Mouse (Mus musculus): Measurements from ENCODE around the gene Glra4.
A peak's percentile ranks its signal among the peaks of the same experiment; 100 is the strongest.

Glra4 gene

GRCm38 (mm10) chrX:136780041-136780440 is at the start of gene Glra4:
Gene Glra4, minus strand, starts transcription at chrX:136780141.
- DNase-seq, result no peak

DNA sequence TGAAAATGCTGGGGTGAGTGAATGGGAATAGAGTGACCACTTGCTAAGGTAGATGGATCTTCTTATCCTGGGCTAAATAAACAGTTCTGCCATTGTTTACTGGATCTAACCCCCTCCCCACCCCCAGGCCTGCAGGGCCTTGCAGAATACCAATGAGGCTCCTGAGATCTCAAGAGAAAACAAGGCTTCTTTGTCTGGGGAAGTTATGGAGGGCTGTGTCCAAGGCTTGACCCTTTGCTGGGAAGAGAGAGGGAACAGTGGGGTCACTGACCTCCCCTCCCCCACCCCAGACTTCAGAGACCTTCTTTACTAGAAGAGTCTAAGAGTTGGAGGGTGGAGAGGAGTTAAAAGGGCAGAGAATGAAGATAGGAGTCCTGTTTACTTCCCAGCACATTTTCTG is 48.7 kb upstream of the Glra4 start:
- DNase-seq, result no peak

DNA sequence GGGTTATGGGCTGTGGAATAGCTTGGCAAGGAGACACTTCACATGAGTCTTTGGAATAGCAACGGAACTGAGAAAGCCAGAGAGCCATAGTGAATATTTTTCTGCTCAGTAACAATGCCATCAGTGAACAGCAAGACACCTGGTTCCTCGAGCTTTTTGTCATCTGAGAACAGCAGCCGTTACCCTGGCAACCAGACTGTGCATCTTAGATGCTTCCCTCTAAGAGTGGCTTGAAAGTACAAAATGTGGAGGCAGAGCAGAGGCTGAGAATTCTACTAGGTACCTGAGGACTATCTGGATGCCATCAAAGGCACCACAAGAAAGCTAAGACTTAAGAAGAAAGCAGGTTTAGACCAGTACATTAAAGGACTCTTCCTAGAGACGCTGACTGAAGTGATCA is 45.1 kb upstream of the Glra4 start:
- no peak for DNase-seq

DNA sequence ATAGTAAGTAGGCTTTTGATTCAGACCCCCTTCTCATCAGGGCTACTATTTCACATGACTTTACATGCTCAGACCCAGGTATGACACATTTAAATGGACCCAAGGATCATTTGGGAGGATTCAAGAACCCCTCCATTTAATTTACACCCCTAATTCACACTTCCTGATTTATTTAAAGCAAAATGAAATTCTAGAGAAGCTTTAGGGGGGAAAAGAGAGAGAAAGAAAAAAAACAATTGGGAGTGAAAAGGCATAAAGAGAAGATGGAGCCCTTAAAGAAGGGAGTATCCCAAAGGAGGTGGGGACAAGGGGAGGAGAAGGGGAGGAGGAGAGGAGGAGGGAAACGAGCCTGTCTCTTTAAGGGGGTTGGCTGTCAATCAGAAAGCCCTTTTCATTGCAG is 42.4 kb upstream of the Glra4 start, which contains the start of gene Plp1:
Gene Plp1 (plus strand): TSS at position 301 of the 400 bp plus-strand sequence.
- DNase-seq, result no peak

GRCm38 (mm10) chrX:136820250-136820649 is 40.3 kb upstream of the Glra4 start:
- peak; percentile 71 for DNase-seq

DNA sequence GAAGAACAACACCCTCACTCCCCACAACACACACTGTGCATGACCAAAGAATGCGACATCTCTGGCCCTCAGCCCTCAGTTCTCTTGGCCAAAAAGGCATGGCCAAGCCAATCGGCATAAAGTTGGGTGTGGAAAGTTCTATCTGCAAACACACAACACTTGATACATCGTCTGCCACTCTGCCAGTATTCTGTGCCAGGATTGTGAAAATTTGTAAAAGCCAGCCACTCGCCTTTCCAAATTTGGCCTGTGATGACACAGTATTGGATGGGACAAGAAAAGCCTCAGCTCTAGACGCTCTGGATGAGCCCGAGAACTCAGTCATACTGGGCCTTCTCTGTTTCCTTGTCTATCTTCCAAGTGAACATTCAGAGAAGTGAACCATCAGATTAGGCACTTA is 39.8 kb upstream of the Glra4 start:
- no peak for DNase-seq

- DNase-seq, result no peak
These were observed 17.3 kb upstream of the Glra4 start for GRCm38 (mm10) chrX:136797223-136797622.

DNA sequence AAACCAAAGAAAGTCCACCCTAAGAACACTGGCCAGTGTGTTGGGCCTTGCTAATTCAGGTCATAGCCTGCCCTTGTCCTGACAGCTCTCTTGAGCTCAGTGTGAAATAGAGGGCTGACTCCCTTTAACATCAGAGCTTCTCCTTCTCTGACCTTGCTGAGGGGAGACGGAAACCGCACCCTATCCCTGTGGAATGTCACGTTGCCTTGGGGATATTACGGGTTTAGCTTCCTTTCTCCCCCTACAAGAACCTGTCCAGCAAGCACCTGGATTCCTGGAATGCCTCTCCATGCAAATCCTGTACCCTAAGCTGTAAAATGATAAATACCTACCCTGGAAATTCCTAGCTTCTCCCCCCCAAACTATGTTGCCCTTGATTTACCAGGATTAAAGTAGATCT is 9.5 kb upstream of the Glra4 start:
- DNase-seq, result no peak

DNA sequence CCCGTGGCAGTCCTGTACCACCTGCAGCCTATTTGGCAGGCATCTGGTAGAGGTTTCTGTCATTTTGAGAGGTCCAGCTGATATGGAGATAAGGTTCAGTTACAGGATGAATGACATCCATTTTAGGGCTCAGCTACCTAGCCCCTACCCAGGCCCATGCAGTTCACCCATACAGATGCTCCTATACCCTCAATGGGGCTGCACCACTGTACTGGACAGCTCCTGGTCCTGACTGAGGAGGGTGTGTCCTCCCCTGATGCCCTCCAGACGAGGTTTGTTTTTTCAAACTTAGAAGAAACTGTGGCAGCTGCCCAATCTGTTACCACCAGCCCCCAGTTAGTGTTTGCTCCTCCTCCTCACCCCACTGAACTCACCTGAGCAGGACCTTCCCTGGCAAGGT is 679 bp downstream of the Glra4 start:
- DNase-seq, result no peak

DNA sequence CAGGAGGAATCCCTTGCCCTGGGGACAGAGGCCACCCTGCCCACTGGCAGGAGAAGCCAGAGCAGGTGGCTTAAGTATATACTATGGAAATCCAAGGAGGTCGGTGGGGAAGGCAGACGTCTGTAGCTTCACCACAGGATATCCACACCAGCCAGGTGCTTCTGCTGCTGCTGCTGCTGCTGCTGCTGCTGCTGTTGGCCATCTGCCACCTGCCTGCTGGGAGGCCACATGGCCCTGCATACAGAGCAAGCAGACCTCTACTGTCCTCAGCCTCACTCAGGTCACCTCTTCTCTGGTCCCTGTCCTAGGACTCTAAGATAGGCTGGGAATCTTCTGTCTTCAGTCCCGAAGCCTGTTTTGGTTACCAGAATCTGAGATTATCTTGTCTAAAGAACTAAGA is 1.9 kb downstream of the Glra4 start:
- DNase-seq, result no peak

- DNase-seq, result no peak
These were observed 6.9 kb downstream of the Glra4 start for GRCm38 (mm10) chrX:136773035-136773434.

GRCm38 (mm10) chrX:136761103-136762074 is 18.6 kb downstream of the Glra4 start:
- DNase-seq, result peak; percentile 1

DNA sequence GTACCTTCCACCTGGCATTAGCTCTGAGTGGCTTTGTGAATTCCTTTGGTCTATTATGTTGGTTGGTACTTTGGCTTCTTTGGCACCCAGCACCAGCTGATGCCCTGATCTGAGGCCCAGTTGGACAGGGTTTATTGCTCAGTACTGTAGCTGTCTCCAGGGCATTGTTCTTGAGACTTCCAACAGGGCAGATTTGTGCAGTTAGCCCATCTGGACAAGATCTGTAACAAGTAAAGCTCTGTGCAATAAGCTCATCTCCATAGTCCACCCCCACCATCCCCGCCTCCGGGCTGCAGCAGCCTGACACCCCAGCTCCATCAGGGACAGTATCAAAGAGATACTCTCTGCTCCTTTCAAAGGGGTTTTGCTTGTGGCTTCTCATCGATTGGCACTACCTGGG is 24.5 kb downstream of the Glra4 start:
- no peak for DNase-seq

- no peak for DNase-seq
These were observed 30.6 kb downstream of the Glra4 start for GRCm38 (mm10) chrX:136749329-136749728.

DNA sequence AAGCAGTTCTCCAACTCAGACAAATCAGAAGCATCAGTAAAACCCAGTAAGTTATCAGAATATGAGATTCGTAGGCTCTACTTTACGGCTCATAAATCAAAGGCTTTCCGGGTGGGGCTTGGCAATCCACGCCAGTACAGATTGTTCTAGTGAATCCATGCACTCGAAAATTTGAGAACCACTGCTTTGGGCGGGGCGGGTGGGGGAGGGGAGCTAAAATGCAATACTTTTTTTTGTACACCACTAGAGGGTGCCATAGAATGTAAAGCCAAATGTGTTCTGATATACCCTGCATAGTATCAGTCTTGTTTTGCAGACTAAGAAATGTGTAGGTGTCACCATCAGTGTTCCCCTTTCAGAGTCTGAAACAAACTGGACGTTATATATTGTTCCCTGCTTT is 35.3 kb downstream of the Glra4 start:
- DNase-seq, result no peak

DNA sequence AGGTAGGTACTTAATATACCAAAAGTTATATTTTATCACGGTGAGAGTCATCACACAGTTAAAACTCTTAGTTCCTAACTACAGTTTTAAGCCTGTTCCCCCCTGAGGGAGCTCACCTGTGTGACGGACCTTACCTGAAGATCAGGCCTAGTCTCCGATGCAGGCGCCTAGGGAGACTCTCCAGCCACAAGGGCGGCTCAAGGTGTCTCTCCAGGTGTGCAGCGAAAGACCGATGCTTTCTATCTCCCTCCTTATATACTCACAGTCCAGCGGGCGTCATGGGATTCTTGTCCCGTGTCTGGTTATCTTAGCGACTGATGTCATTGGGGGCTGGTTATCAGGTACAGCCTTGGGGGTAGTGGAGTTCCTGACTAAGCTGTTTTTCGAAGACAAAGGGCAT is 36.5 kb downstream of the Glra4 start, which contains the start of gene Morf4l2:
Gene Morf4l2 (minus strand): TSS at position 232 of the 400 bp plus-strand sequence.
- DNase-seq, result no peak

DNA sequence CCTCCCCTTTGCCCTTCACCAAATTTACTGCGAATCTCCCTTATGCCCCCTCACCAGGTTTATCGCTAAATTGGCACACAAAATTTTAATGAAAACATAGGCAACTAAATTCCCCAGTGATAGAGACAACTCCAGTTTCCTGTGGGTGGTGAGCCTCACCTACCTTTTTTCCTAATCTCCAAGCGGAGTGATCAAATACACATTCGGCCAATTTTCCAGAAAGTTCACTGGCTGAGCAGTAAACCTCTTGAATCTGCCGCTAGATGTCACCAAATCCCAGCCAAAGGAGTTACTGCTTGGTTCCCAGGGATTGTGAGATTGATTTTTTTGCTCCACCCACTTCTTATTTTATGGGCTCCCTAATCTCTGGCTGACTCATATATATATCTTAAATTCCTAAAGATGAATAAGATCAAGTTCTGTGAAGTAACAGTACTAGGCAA is 37.3 kb downstream of the Glra4 start:
- peak; percentile 58 for DNase-seq

GRCm38 (mm10) chrX:136742241-136742640 is 37.7 kb downstream of the Glra4 start:
- no peak for DNase-seq

DNA sequence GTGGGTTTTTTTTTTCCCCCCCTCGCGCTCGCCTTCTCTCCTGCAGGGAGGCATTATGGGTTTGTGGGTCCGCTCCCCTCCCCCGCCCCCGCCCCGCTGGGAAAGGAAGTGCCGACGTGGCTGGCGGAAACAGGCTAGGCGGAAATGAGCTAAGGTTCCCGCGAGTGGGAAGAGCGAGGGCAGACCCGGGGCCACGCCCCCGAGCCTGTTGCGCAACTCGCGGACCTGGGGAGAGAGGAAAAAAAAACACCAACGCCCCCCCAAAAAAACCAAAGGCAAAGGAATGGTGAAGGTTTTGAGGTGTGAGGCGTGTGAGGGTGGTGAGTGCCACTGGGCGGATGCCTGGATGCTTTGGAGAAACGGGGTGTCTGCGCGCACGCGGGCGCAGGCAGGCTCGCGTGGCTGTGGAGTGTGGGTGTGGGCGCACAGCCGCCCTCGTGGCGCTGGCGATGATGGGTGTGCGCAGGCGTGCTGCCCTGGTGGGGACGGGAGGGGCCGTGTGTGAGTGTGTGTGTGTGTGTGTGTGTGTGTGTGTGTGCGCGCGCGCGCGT is 38.2 kb downstream of the Glra4 start:
- DNase-seq, result peak; percentile 82

DNA sequence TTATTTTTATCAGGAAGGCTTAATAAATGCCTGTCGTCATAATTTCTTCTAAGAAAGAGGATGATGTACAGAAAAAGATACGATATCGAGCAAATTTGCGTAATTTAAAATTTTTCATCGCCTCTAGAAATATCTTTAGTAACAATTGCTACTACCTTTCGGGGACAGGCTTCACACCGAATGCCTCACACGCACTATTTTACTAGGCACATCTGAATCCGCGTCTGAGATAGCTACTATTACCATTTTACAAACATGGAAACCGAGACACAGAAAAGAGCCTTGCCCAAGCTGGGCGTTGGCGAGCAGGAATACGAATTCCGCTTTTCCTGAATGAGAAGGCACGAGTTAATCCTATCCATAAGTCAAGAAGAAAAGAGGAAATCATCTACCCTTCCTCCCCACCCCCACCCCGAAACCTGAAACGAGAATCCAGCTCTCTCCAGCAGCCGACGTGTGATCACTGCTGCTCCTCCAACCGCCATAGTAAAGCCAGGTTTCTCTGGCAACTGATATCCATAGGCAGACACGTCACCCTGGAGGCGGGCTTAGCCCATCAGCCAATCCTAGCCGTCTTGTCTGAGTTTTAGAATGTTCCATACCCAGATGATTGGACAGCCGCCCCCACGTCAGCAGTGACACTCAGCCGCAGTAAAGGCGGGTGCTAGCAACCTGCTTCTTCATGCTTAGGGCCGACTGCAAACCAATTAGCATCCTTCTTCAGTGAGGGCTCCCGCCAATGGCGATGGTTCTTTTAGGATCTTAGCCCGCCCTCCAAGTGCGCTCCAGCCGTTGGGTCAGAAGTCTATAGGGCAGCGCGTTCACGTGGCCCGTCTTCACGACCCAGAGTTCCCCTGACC is 38.9 kb downstream of the Glra4 start:
- peak; percentile 88 for DNase-seq

DNA sequence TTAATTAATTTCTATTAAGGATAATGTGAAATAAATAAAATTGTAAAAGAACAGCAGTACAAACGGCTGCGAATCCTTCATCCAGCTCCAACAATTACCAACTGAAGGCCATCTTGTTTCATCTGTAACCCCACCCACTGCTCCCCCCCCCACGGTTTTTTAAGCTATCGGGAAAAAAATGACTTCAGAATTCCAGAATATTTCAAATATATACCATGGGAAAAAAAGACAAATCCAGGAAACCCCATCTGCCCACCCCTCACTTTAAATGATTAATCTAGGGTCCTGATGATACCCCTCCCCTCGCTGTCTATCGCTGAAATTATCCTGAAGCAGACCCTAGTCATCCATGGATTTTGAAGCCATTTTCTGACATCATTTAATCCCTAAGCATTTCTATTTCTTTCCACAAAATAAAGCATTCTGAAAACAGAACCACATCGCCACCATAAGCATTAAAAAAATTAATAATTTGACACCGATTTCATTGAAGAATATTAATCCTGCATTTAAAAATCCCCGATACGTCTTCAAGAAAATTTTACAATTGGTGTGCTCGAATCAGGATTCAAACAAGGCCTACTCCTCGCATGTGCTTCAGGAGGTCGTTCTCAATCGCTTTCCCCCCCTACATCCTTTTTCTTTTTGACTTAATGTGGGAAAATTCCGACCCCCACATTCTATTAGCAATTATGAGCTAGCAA is 39.7 kb downstream of the Glra4 start:
- DNase-seq, result no peak

DNA sequence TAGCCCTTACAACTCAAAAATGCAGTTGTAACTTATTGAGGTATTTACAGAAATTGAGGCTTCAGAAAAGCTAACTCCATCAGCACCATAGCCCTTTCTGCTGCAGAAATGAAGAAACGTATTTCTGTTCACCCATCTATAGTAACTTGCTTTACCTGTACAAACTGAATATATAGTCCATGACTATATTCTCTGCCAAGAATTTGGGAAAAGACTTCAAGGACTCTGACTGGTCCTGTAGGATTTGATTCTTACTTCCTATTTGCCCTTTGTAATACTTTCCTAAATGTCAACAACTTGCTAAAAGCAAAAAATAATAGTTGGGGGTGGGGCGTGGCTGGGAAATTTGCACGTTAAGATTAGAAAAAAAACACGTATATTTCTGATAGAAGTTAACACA is 47.9 kb downstream of the Glra4 start:
- no peak for DNase-seq
